Mouse (Mus musculus) midbrain, embryonic 12.5 days (tissue): ENCODE measurements around the gene Tex48. TPM values are rescaled to one million over a fixed set of nuclear protein-coding genes. Genes with fewer than 3 reads are reported as not detected.

Source experiments
- ATAC-seq: fragments of 200-750 bp; cut with Nextera tagmentation; 2 replicates; pipeline ENCODE4 v1.8.0; 2017; ENCODE audit warnings: low read depth, moderate TSS enrichment, moderate library complexity; ENCODE audit not compliant: low FRiP score
- H3K27ac ChIP-seq: fragments of 300-500 bp; sonication (generic); replicated peaks from 2 replicates; pipeline ENCODE4 v1.5.1; 2016; ENCODE audit warnings: mild to moderate bottlenecking
- H3K27me3 ChIP-seq: fragments of 300-500 bp; sonication (generic); 2 replicates; pipeline ENCODE4 v1.6.1; 2016; ENCODE audit warnings: mild to moderate bottlenecking
- H3K36me3 ChIP-seq: fragments of 300-500 bp; sonication (generic); 2 replicates; pipeline ENCODE4 v1.6.1; 2016
- H3K4me1 ChIP-seq: fragments of 300-500 bp; sonication (generic); 2 replicates; pipeline ENCODE4 v1.6.1; 2016
- H3K4me2 ChIP-seq: fragments of 300-500 bp; sonication (generic); replicated peaks from 2 replicates; pipeline ENCODE4 v1.6.1; 2016; ENCODE audit warnings: mild to moderate bottlenecking, moderate library complexity
- H3K4me3 ChIP-seq: fragments of 300-500 bp; sonication (generic); 2 replicates; pipeline ENCODE4 v1.5.1; 2016; ENCODE audit warnings: mild to moderate bottlenecking
- H3K9ac ChIP-seq: fragments of 300-500 bp; sonication (generic); replicated peaks from 2 replicates; pipeline ENCODE4 v1.6.1; 2016; ENCODE audit warnings: mild to moderate bottlenecking, moderate library complexity
- H3K9me3 ChIP-seq: fragments of 300-500 bp; sonication (generic); 2 replicates; pipeline ENCODE4 v1.6.1; 2016; ENCODE audit warnings: mild to moderate bottlenecking
- WGBS: fragments of 180-500 bp; shearing (Covaris S2); methylation state at CpG from one replicate; pipeline ENCODE4 v1.1.7; 2016; 5-methylcytosine and 5-hydroxymethylcytosine counted together
- polyA plus RNA-seq: library from polyadenylated mRNA; unstranded; fragments of >200 nt; fragmentation: Nextera tagmentation; extraction: Ambion mirVana; gene quantifications from 2 replicates; pipeline ENCODE4 v1.2.1, GENCODE M21; 2016

The Tex48 gene
- polyA plus RNA-seq: not detected in 2 replicates

GRCm38 (mm10) chr4:63622378-63622835, at the start of gene Tex48:
TSS of gene Tex48 (minus strand) at chr4:63622428.
- no peaks in the 10 kb centered on the region for H3K36me3 ChIP-seq
- H3K27ac ChIP-seq: no peak within 1 kb of the TSS
- no peak for ATAC-seq
- no peaks in the 10 kb centered on the region for H3K9me3 ChIP-seq
- no peak within 1 kb of the TSS for H3K9ac ChIP-seq
- no peak within 1 kb of the TSS for H3K4me3 ChIP-seq
- no peaks in the 10 kb centered on the region for H3K4me1 ChIP-seq
- no peaks in the 10 kb centered on the region for H3K27me3 ChIP-seq
- no peak within 1 kb of the TSS for H3K4me2 ChIP-seq
- WGBS: 60% methylated on average over 5 of the region's 5 CpGs

- Histone ChIP-seq H3K36me3 (no peaks in the 10 kb centered on the region), H3K4me1 (no peaks in the 10 kb centered on the region), H3K27me3 (no peaks in the 10 kb centered on the region), H3K27ac (no peak overlapping the region), H3K9ac (no peak overlapping the region), H3K9me3 (no peaks in the 10 kb centered on the region), H3K4me2 (no peak overlapping the region), H3K4me3 (no peak overlapping the region)
- 82% methylated on average over 4 of the region's 4 CpGs for WGBS
- no peak for ATAC-seq
Measured at GRCm38 (mm10) chr4:63668255-63668654, 46.0 kb upstream of the Tex48 start.

GRCm38 (mm10) chr4:63665738-63666137, 43.5 kb upstream of the Tex48 start:
- Histone ChIP-seq H3K36me3 (no peaks in the 10 kb centered on the region), H3K9me3 (no peaks in the 10 kb centered on the region), H3K4me1 (0 out of 2 replicates have a peak, but pooled peaks cover 2% of the 10 kb centered on the region), H3K27ac (no peak overlapping the region), H3K27me3 (no peaks in the 10 kb centered on the region), H3K4me3 (no peak overlapping the region), H3K4me2 (no peak overlapping the region), H3K9ac (no peak overlapping the region)
- no peak for ATAC-seq
- 81% methylated on average over 7 of the region's 7 CpGs for WGBS

GRCm38 (mm10) chr4:63663279-63663678, 41.1 kb upstream of the Tex48 start, which contains the start of gene Gm11214:
TSS of gene Gm11214 (minus strand) at chr4:63663379.
- no peaks in the 10 kb centered on the region for H3K9me3 ChIP-seq
- no peak within 1 kb of the TSS for H3K4me3 ChIP-seq
- H3K4me2 ChIP-seq: no peak within 1 kb of the TSS
- H3K4me1 ChIP-seq: 0 out of 2 replicates have a peak, but pooled peaks cover 2% of the 10 kb centered on the region
- 96% methylated on average over 6 of the region's 6 CpGs for WGBS
- no peak within 1 kb of the TSS for H3K9ac ChIP-seq
- H3K36me3 ChIP-seq: no peaks in the 10 kb centered on the region
- ATAC-seq: no peak
- no peak within 1 kb of the TSS for H3K27ac ChIP-seq
- no peaks in the 10 kb centered on the region for H3K27me3 ChIP-seq

- H3K4me3 ChIP-seq: no peak overlapping the region
- no peak overlapping the region for H3K9ac ChIP-seq
- WGBS: 57% methylated on average over 1 of the region's 1 CpGs
- no peaks in the 10 kb centered on the region for H3K9me3 ChIP-seq
- no peak for ATAC-seq
- H3K36me3 ChIP-seq: no peaks in the 10 kb centered on the region
- H3K4me2 ChIP-seq: no peak overlapping the region
- no peak overlapping the region for H3K27ac ChIP-seq
- H3K4me1 ChIP-seq: 0 out of 2 replicates have a peak, but pooled peaks cover 2% of the 10 kb centered on the region
- no peaks in the 10 kb centered on the region for H3K27me3 ChIP-seq
Measured at GRCm38 (mm10) chr4:63661857-63662256, 39.6 kb upstream of the Tex48 start.

- no peak overlapping the region for H3K4me2 ChIP-seq
- no peaks in the 10 kb centered on the region for H3K9me3 ChIP-seq
- no peaks in the 10 kb centered on the region for H3K27me3 ChIP-seq
- no peak overlapping the region for H3K9ac ChIP-seq
- 46% methylated on average over 1 of the region's 1 CpGs for WGBS
- ATAC-seq: no peak
- 0 out of 2 replicates have a peak, but pooled peaks cover 2% of the 10 kb centered on the region for H3K4me1 ChIP-seq
- H3K27ac ChIP-seq: no peak overlapping the region
- no peak overlapping the region for H3K4me3 ChIP-seq
- H3K36me3 ChIP-seq: no peaks in the 10 kb centered on the region
Measured at GRCm38 (mm10) chr4:63661426-63661825, 39.2 kb upstream of the Tex48 start.

GRCm38 (mm10) chr4:63659775-63660174, 37.5 kb upstream of the Tex48 start:
- ATAC-seq: no peak
- Histone ChIP-seq H3K4me3 (no peak overlapping the region), H3K4me2 (no peak overlapping the region), H3K4me1 (0 out of 2 replicates have a peak, but pooled peaks cover 2% of the 10 kb centered on the region), H3K36me3 (no peaks in the 10 kb centered on the region), H3K9me3 (no peaks in the 10 kb centered on the region), H3K9ac (no peak overlapping the region), H3K27me3 (no peaks in the 10 kb centered on the region), H3K27ac (no peak overlapping the region)
- 83% methylated on average over 1 of the region's 1 CpGs for WGBS

GRCm38 (mm10) chr4:63659086-63659485, 36.9 kb upstream of the Tex48 start:
- WGBS: 23% methylated on average over 4 of the region's 4 CpGs
- ATAC-seq: 0 out of 2 replicates have a peak, but pooled peaks have one; percentile 19
- H3K27me3 ChIP-seq: no peaks in the 10 kb centered on the region
- H3K27ac ChIP-seq: no peak overlapping the region
- H3K4me2 ChIP-seq: no peak overlapping the region
- H3K4me1 ChIP-seq: 0 out of 2 replicates have a peak, but pooled peaks cover 2% of the 10 kb centered on the region
- no peaks in the 10 kb centered on the region for H3K36me3 ChIP-seq
- H3K9ac ChIP-seq: no peak overlapping the region
- no peaks in the 10 kb centered on the region for H3K9me3 ChIP-seq
- H3K4me3 ChIP-seq: no peak overlapping the region

- no peak for ATAC-seq
Measured at GRCm38 (mm10) chr4:63654381-63654780, 32.2 kb upstream of the Tex48 start.

GRCm38 (mm10) chr4:63643956-63644726, 21.9 kb upstream of the Tex48 start:
- ATAC-seq: no peak
- Histone ChIP-seq H3K27me3 (no peaks in the 10 kb centered on the region), H3K27ac (no peak overlapping the region), H3K9me3 (no peaks in the 10 kb centered on the region), H3K4me3 (no peak overlapping the region), H3K36me3 (no peaks in the 10 kb centered on the region), H3K4me1 (no peaks in the 10 kb centered on the region), H3K9ac (no peak overlapping the region), H3K4me2 (no peak overlapping the region)

More at GRCm38 (mm10) chr4:63654381-63654780, 32.2 kb upstream of the Tex48 start:
- Histone ChIP-seq H3K9me3 (no peaks in the 10 kb centered on the region), H3K4me3 (no peak overlapping the region), H3K27ac (no peak overlapping the region), H3K9ac (no peak overlapping the region), H3K27me3 (no peaks in the 10 kb centered on the region), H3K4me1 (no peaks in the 10 kb centered on the region), H3K4me2 (no peak overlapping the region), H3K36me3 (no peaks in the 10 kb centered on the region)
- 88% methylated on average over 1 of the region's 1 CpGs for WGBS

GRCm38 (mm10) chr4:63639842-63640241, 17.6 kb upstream of the Tex48 start:
- H3K27me3 ChIP-seq: no peaks in the 10 kb centered on the region
- no peak overlapping the region for H3K4me3 ChIP-seq
- no peak overlapping the region for H3K27ac ChIP-seq
- H3K4me1 ChIP-seq: no peaks in the 10 kb centered on the region
- 84% methylated on average over 2 of the region's 2 CpGs for WGBS
- no peak for ATAC-seq
- no peaks in the 10 kb centered on the region for H3K36me3 ChIP-seq
- H3K4me2 ChIP-seq: no peak overlapping the region
- no peak overlapping the region for H3K9ac ChIP-seq
- no peaks in the 10 kb centered on the region for H3K9me3 ChIP-seq

- H3K4me1 ChIP-seq: no peaks in the 10 kb centered on the region
- no peaks in the 10 kb centered on the region for H3K9me3 ChIP-seq
- no peaks in the 10 kb centered on the region for H3K27me3 ChIP-seq
- H3K9ac ChIP-seq: no peak overlapping the region
- no peak overlapping the region for H3K4me2 ChIP-seq
- no peak for ATAC-seq
- WGBS: 81% methylated on average over 1 of the region's 1 CpGs
- H3K4me3 ChIP-seq: no peak overlapping the region
- H3K36me3 ChIP-seq: no peaks in the 10 kb centered on the region
- no peak overlapping the region for H3K27ac ChIP-seq
Measured at GRCm38 (mm10) chr4:63638603-63639002, 16.4 kb upstream of the Tex48 start.
